Mouse (Mus musculus) midbrain, embryonic 11.5 days (tissue): ENCODE data around the gene Ano8. TPM values are rescaled to one million over a fixed set of nuclear protein-coding genes. Genes with fewer than 3 reads are reported as not detected.

Experiments
- ATAC-seq: fragments of 200-750 bp; cut with Nextera tagmentation; 2 replicates; pipeline ENCODE4 v1.8.0; 2017; ENCODE audit warnings: moderate TSS enrichment, moderate library complexity; ENCODE audit not compliant: low FRiP score
- DNase-seq: peaks from one replicate; pipeline ENCODE4 v3.0.0; 2015; ENCODE audit warnings: low spot score; ENCODE audit errors: missing footprints
- H3K27ac ChIP-seq: fragments of 300-500 bp; sonication (generic); 2 replicates; pipeline ENCODE4 v1.5.1; 2014; ENCODE audit warnings: low read depth, low read length
- H3K27me3 ChIP-seq: fragments of 300-500 bp; sonication (generic); 2 replicates; pipeline ENCODE4 v1.6.1; 2014; ENCODE audit warnings: mild to moderate bottlenecking, low read length, moderate library complexity, mixed read lengths; ENCODE audit not compliant: control insufficient read depth, insufficient read depth
- H3K36me3 ChIP-seq: fragments of 300-500 bp; sonication (generic); 2 replicates; pipeline ENCODE4 v1.6.1; 2014; ENCODE audit warnings: mild to moderate bottlenecking, low read length, moderate library complexity, mixed read lengths; ENCODE audit not compliant: control insufficient read depth, insufficient read depth
- H3K4me1 ChIP-seq: fragments of 300-500 bp; sonication (generic); 2 replicates; pipeline ENCODE4 v1.6.1; 2014; ENCODE audit warnings: low read length; ENCODE audit not compliant: control insufficient read depth, insufficient read depth
- H3K4me2 ChIP-seq: fragments of 300-500 bp; sonication (generic); 2 replicates; pipeline ENCODE4 v1.6.1; 2014; ENCODE audit warnings: mild to moderate bottlenecking, moderate library complexity
- H3K4me3 ChIP-seq: fragments of 300-500 bp; sonication (generic); 2 replicates; pipeline ENCODE4 v1.5.1; 2014; ENCODE audit warnings: low read depth, low read length
- H3K9ac ChIP-seq: fragments of 300-500 bp; sonication (generic); 2 replicates; pipeline ENCODE4 v1.6.1; 2014; ENCODE audit warnings: low read length
- H3K9me3 ChIP-seq: fragments of 300-500 bp; sonication (generic); 2 replicates; pipeline ENCODE4 v1.6.1; 2016; ENCODE audit warnings: low read length; ENCODE audit not compliant: control insufficient read depth
- WGBS: fragments of 180-500 bp; shearing (Covaris S2); extraction: QIAGEN DNeasy Blood & Tissue Kit; methylation state at CpG from one replicate; pipeline ENCODE4 v1.1.7; 2014; 5-methylcytosine and 5-hydroxymethylcytosine counted together
- polyA plus RNA-seq: library from polyadenylated mRNA; unstranded; fragments of >200 nt; fragmentation: Nextera tagmentation; extraction: Ambion mirVana; gene quantifications from 2 replicates; pipeline ENCODE4 v1.2.1, GENCODE M21; 2014

The Ano8 gene
- polyA plus RNA-seq, 1 experiment from 2014 or later, result 4.0 TPM

GRCm38 (mm10) chr8:71474785-71475701 lies 10.7 kb downstream of the Ano8 start:
- ATAC-seq, result no peak
- peaks cover 7% of the 10 kb centered on the region for H3K27me3 ChIP-seq
- peaks cover 17% of the 10 kb centered on the region for H3K4me1 ChIP-seq
- no peak for DNase-seq
- H3K36me3 ChIP-seq, result peaks cover 16% of the 10 kb centered on the region
- H3K9me3 ChIP-seq, result no peaks in the 10 kb centered on the region
- H3K9ac ChIP-seq, result peak overlapping the region; percentile 73; the same call in 1 of the 2 replicates
- H3K4me2 ChIP-seq, result peak overlapping the region; percentile 85; the same call in 1 of the 2 replicates
- H3K27ac ChIP-seq, result no peak overlapping the region
- no peak overlapping the region for H3K4me3 ChIP-seq
- WGBS, result 91% methylated on average over 25 of the region's 25 CpGs

- no peak overlapping the region for H3K9ac ChIP-seq
- no peak for DNase-seq
- H3K36me3 ChIP-seq, result peaks cover 16% of the 10 kb centered on the region
- no peak overlapping the region for H3K4me2 ChIP-seq
- peaks cover 7% of the 10 kb centered on the region for H3K27me3 ChIP-seq
- no peak for ATAC-seq
- 95% methylated on average over 18 of the region's 18 CpGs for WGBS
- no peak overlapping the region for H3K4me3 ChIP-seq
- peaks cover 23% of the 10 kb centered on the region for H3K4me1 ChIP-seq
- H3K9me3 ChIP-seq, result no peaks in the 10 kb centered on the region
- H3K27ac ChIP-seq, result no peak overlapping the region
Observed at GRCm38 (mm10) chr8:71474344-71474743, 11.4 kb downstream of the Ano8 start.

DNA sequence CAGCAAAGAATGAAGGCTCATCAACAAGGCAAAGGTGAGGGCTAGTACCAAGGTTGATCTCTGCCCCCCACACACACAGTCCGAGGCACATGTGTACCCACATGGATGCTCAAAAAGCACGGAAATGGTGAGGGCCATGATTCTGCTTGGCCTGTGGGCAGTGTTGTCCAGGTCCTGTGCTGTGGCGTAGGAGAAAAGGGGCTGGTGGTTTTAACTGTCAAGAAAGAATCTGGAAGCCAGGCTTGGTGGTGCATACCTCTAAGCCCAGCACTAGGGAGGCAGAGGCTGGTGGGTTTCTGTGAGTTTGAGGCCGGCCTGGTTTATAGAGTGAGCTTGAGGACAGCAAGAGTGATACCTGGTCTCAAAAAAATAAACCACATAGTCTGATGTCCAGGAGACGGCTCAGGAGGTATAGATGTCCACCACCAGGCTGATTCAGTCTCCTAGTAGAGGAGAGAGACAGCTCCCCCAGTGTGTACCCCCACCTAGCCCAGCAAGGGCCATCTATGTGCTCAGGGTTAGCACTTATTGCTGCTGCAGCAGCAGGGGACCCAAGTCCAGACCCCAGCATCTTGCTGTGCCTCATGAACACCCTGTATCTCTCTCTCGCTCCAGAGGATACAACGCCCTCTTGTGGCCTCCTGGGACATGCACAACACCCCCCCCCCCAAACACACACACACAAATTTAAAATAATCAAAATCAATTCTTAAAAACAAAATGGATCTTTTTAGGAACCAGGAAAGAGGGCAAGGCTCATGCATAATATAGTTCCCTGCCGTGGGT lies 13.0 kb downstream of the Ano8 start:
- Histone ChIP-seq H3K4me1 (peaks cover 23% of the 10 kb centered on the region), H3K36me3 (peaks cover 12% of the 10 kb centered on the region; the same call in 1 of the 2 replicates)
- ATAC-seq, result no peak

DNA sequence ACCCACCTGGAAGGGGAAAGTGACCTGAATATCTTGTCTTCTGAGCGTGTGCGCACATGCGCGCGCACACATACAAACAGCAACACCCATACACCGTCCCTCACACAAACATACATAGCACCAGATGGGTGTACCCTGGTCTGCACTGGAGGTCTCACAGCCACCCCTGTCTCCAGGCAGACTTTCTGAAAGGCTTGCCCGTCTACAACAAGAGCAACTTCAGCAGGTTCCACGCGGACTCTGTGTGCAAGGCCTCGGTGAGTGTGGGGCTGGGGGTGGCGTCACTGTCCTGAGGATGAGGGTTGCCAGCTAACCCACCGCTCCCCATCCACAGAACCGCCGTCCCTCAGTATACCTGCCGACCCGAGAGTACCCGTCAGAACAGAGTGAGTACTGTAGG lies 13.9 kb downstream of the Ano8 start:
- no peaks in the 10 kb centered on the region for H3K27me3 ChIP-seq
- H3K4me1 ChIP-seq, result peaks cover 17% of the 10 kb centered on the region
- no peak overlapping the region for H3K27ac ChIP-seq
- no peak overlapping the region for H3K9ac ChIP-seq
- H3K9me3 ChIP-seq, result no peaks in the 10 kb centered on the region
- H3K4me3 ChIP-seq, result no peak overlapping the region
- peak; percentile 45 for DNase-seq
- H3K4me2 ChIP-seq, result no peak overlapping the region
- WGBS, result 95% methylated on average over 17 of the region's 17 CpGs
- ATAC-seq, result no peak
- H3K36me3 ChIP-seq, result peaks cover 12% of the 10 kb centered on the region; the same call in 1 of the 2 replicates

More for the DNA sequence above, 13.0 kb downstream of the Ano8 start:
- 77% methylated on average over 8 of the region's 8 CpGs for WGBS
- Histone ChIP-seq H3K27ac (no peak overlapping the region), H3K9ac (no peak overlapping the region), H3K4me2 (no peak overlapping the region), H3K9me3 (no peaks in the 10 kb centered on the region), H3K27me3 (no peaks in the 10 kb centered on the region), H3K4me3 (no peak overlapping the region)
- peak; percentile 72 for DNase-seq

GRCm38 (mm10) chr8:71470913-71471255 lies 14.9 kb downstream of the Ano8 start:
- WGBS, result 81% methylated on average over 5 of the region's 5 CpGs
- H3K4me1 ChIP-seq, result peaks cover 12% of the 10 kb centered on the region
- H3K4me3 ChIP-seq, result no peak overlapping the region
- no peak overlapping the region for H3K27ac ChIP-seq
- H3K27me3 ChIP-seq, result no peaks in the 10 kb centered on the region
- H3K4me2 ChIP-seq, result no peak overlapping the region
- H3K9ac ChIP-seq, result no peak overlapping the region
- ATAC-seq (no peak), DNase-seq (no peak)
- H3K36me3 ChIP-seq, result peaks cover 12% of the 10 kb centered on the region; the same call in 1 of the 2 replicates
- H3K9me3 ChIP-seq, result no peaks in the 10 kb centered on the region

DNA sequence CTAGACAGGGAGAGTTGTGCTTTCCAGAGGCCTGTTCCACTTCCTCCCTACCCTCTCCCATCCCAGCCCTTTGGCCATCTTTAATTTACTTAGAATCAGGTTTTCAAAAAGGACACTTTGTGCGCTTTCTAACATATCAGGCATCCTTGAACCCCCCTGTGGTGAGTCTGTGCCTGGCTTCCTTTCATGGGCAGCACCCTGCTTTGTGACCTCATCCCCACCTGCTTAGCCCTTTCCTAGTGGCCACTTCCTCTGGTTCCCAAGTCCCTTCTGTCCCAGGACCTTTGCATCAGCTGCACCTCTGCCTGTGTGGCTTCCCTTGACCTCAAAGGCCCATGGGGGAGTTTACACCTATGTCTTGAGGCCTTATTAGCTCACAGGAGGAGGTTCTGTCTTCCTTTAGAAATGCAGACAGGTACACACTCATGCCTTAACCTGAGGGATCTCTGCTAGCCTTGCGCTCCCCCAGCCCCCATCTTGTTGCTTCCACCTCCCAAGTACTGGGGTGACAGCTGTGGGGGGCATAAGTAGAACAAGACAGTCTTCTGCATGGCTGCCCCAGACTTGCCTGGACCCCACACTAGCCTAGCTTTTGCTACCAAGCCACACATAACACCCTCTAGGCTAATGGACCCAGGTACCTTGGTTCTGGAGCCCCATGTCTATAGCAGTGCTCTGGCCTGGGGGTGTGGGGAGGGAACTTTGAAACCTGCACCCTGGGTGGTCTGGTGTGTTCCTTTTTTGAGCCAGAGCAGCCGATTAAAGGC lies 15.4 kb downstream of the Ano8 start:
- ATAC-seq, result no peak
- H3K27ac ChIP-seq, result no peak overlapping the region

GRCm38 (mm10) chr8:71469411-71469810 lies 16.4 kb downstream of the Ano8 start:
- peak; percentile 94 for DNase-seq

More for the DNA sequence above, 15.4 kb downstream of the Ano8 start:
- Histone ChIP-seq H3K36me3 (peaks cover 12% of the 10 kb centered on the region; the same call in 1 of the 2 replicates), H3K4me2 (peak overlapping the region; percentile 90), H3K27me3 (no peaks in the 10 kb centered on the region), H3K9me3 (no peaks in the 10 kb centered on the region), H3K4me3 (peak overlapping the region; percentile 80), H3K4me1 (peaks cover 15% of the 10 kb centered on the region), H3K9ac (peak overlapping the region; percentile 69)
- peak; percentile 82 for DNase-seq
- 90% methylated on average over 3 of the region's 3 CpGs for WGBS

DNA sequence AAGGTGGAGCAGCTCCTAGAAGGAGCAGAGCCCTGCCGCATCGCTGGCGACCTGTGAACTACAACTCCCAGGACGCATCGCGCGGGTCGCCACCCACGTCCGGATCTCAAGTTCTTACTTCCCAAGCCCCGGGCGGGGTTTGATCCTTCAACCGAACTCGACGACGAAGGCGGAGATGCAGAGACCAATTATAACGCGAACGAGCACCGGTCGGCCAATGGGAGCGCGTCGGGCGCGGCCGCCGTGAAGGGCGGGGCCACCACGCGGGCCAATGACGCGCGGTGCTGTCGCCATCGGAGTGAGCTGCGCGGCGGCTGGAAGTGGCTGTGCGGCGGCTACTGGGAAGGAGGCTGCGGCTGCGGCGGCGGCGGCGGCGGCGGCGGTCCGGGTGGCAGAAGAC lies 16.8 kb downstream of the Ano8 start, which contains the start of gene Dda1:
Gene Dda1, plus strand, starts transcription at position 284 of the 400 bp plus-strand sequence.
- WGBS, result under 1% methylated on average over 51 of the region's 52 CpGs

More at GRCm38 (mm10) chr8:71469411-71469810, 16.4 kb downstream of the Ano8 start:
- peak; percentile 41 for ATAC-seq
- peak overlapping the region; percentile 90 for H3K4me2 ChIP-seq
- peaks cover 18% of the 10 kb centered on the region for H3K4me1 ChIP-seq
- H3K36me3 ChIP-seq, result peaks cover 11% of the 10 kb centered on the region; the same call in 1 of the 2 replicates
- H3K4me3 ChIP-seq, result peak overlapping the region; percentile 80
- peak overlapping the region; percentile 69 for H3K9ac ChIP-seq
- no peaks in the 10 kb centered on the region for H3K9me3 ChIP-seq
- H3K27ac ChIP-seq, result peak overlapping the region; percentile 37; the same call in 1 of the 2 replicates
- WGBS, result 1% methylated on average over 23 of the region's 24 CpGs
- no peaks in the 10 kb centered on the region for H3K27me3 ChIP-seq

More for the DNA sequence above, 16.8 kb downstream of the Ano8 start, which contains the start of gene Dda1:
- H3K9ac ChIP-seq, result peak within 1 kb of the TSS; percentile 69
- no peaks in the 10 kb centered on the region for H3K27me3 ChIP-seq
- H3K4me2 ChIP-seq, result peak within 1 kb of the TSS; percentile 90
- peaks cover 23% of the 10 kb centered on the region for H3K4me1 ChIP-seq
- H3K36me3 ChIP-seq, result peaks cover 8% of the 10 kb centered on the region; the same call in 1 of the 2 replicates
- peak within 1 kb of the TSS; percentile 80 for H3K4me3 ChIP-seq
- H3K27ac ChIP-seq, result peak within 1 kb of the TSS; percentile 37; the same call in 1 of the 2 replicates
- no peaks in the 10 kb centered on the region for H3K9me3 ChIP-seq
- ATAC-seq, result peak; percentile 87
- peak; percentile 99 for DNase-seq
